Mouse (Mus musculus) C2C12 (cell line): ENCODE measurements at regions not wholly inside any gene's neighbourhood (a gene's known extent, or its start where the extent isn't known, plus 50 kb on each side); places are given as distances from the start of the nearest gene placed in this dataset.

ENCODE experiments used
- H3K27me3 ChIP-seq: one replicate; pipeline ENCODE4 v1.6.1; 2011; ENCODE audit not compliant: control insufficient read depth, insufficient read depth, insufficient read length
- H3K36me3 ChIP-seq: one replicate; pipeline ENCODE4 v1.6.1; 2011; ENCODE audit not compliant: control insufficient read depth, insufficient read depth
- H3K4me3 ChIP-seq: one replicate; pipeline ENCODE4 v1.5.1; 2011; ENCODE audit warnings: mild to moderate bottlenecking, control low read depth; ENCODE audit not compliant: poor library complexity, insufficient read depth, severe bottlenecking
- H3K79me2 ChIP-seq: one replicate; pipeline ENCODE4 v1.6.1; 2011; ENCODE audit not compliant: control insufficient read depth, insufficient read depth
- H3K79me3 ChIP-seq: one replicate; pipeline ENCODE4 v1.6.1; 2011; ENCODE audit warnings: low read depth, control low read depth
- H3ac ChIP-seq: one replicate; pipeline ENCODE3; 2011; ENCODE audit warnings: low read depth; ENCODE audit not compliant: control insufficient read depth, insufficient read length
- CEBPB ChIP-seq: IDR thresholded peaks from one replicate; pipeline ENCODE4 v1.6.1; 2011; ENCODE audit warnings: low read depth, mild to moderate bottlenecking, control low read depth, moderate library complexity
- CTCF ChIP-seq: IDR thresholded peaks from one replicate; pipeline ENCODE4 v1.5.1; 2011; ENCODE audit not compliant: control insufficient read depth, insufficient read depth, insufficient read length
- FOSL1 ChIP-seq: IDR thresholded peaks from one replicate; pipeline ENCODE4 v1.8.0; 2011; ENCODE audit warnings: mild to moderate bottlenecking, low read length; ENCODE audit not compliant: poor library complexity, insufficient read depth, severe bottlenecking
- MAX ChIP-seq: IDR thresholded peaks from one replicate; pipeline ENCODE4 v1.6.1; 2011; ENCODE audit warnings: mild to moderate bottlenecking, control low read depth
- MYOD1 ChIP-seq: IDR thresholded peaks from one replicate; pipeline ENCODE4 v1.6.1; 2011; ENCODE audit warnings: low read depth; ENCODE audit not compliant: control insufficient read depth, insufficient read length
- MYOG ChIP-seq: IDR thresholded peaks from one replicate; pipeline ENCODE4 v1.6.1; 2011; ENCODE audit not compliant: control insufficient read depth, insufficient read length; ENCODE audit errors: extremely low read depth
- USF1 ChIP-seq: IDR thresholded peaks from one replicate; pipeline ENCODE4 v1.6.1; 2011; ENCODE audit warnings: low read depth, mild to moderate bottlenecking, control low read depth, moderate library complexity

DNA sequence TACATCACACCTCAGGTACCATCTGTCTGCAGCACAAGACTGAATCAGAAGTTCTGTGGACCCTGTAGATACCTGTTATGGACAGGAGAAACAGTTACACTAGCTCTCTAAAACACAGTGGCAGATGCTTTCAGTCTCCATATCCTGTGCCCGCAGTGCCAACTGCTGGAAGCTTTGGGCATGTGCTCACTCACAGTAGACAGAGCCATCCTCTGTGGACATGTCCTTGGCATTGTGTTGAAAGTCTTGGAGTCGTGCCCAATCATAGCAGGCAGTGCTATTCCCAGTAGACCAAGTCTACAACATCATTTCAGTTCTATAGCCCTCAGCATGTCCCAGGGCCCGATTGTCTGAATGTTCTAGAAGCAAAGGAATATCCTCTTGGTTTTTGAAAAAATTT is 1968.2 kb upstream of the 5930422O12Rik start:
- H3K79me2 ChIP-seq: no peaks in the 10 kb centered on the region
- H3K79me3 ChIP-seq: no peaks in the 10 kb centered on the region
- TF ChIP-seq MAX (no peak), USF1 (no peak), FOSL1 (no peak), CTCF (no peak), MYOG (no peak), MYOD1 (no peak), CEBPB (no peak)
- H3K27me3 ChIP-seq: no peaks in the 10 kb centered on the region
- no peak overlapping the region for H3ac ChIP-seq
- no peaks in the 10 kb centered on the region for H3K36me3 ChIP-seq
- no peak overlapping the region for H3K4me3 ChIP-seq
